Mouse (Mus musculus) hindbrain, embryonic 10.5 days (tissue): ENCODE measurements around the gene Rapsn. TPM values are rescaled to one million over a fixed set of nuclear protein-coding genes. Genes with fewer than 3 reads are reported as not detected.
"Not testable (repeated sequence)": the region's sequence is repeated elsewhere in the genome, so short reads cannot be mapped to it uniquely, and the experiment has no call there.

ENCODE experiments used
- DNase-seq: peaks from one replicate; pipeline ENCODE4 v3.0.0-alpha.2; 2017; ENCODE audit warnings: low spot score
- H3K27ac ChIP-seq: fragments of 300-500 bp; sonication (generic); 2 replicates; pipeline ENCODE4 v1.5.1; 2016; ENCODE audit warnings: mild to moderate bottlenecking, moderate library complexity
- H3K27me3 ChIP-seq: fragments of 300-500 bp; sonication (generic); 2 replicates; pipeline ENCODE4 v1.6.1; 2016; ENCODE audit warnings: mild to moderate bottlenecking; ENCODE audit not compliant: poor library complexity, insufficient read depth, severe bottlenecking
- H3K36me3 ChIP-seq: fragments of 300-500 bp; sonication (generic); 2 replicates; pipeline ENCODE4 v1.6.1; 2016; ENCODE audit warnings: mild to moderate bottlenecking, moderate library complexity
- H3K4me1 ChIP-seq: fragments of 300-500 bp; sonication (generic); replicated peaks from 2 replicates; pipeline ENCODE4 v1.6.1; 2016; ENCODE audit warnings: mild to moderate bottlenecking
- H3K4me3 ChIP-seq: fragments of 300-500 bp; sonication (generic); 2 replicates; pipeline ENCODE4 v1.5.1; 2016; ENCODE audit warnings: mild to moderate bottlenecking, moderate library complexity
- H3K9me3 ChIP-seq: fragments of 300-500 bp; sonication (generic); 2 replicates; pipeline ENCODE4 v1.6.1; 2016; ENCODE audit warnings: mild to moderate bottlenecking, moderate library complexity
- WGBS: fragments of 180-500 bp; shearing (Covaris S2); methylation state at CpG from one replicate; pipeline ENCODE4 v1.1.7; 2016; 5-methylcytosine and 5-hydroxymethylcytosine counted together
- polyA plus RNA-seq: library from polyadenylated mRNA; unstranded; fragments of >200 nt; fragmentation: Nextera tagmentation; extraction: Ambion mirVana; gene quantifications from 2 replicates; pipeline ENCODE4 v1.2.1, GENCODE M21; 2016

Gene Rapsn
- polyA plus RNA-seq: 0.41 and 1.7 TPM in 2 replicates

DNA sequence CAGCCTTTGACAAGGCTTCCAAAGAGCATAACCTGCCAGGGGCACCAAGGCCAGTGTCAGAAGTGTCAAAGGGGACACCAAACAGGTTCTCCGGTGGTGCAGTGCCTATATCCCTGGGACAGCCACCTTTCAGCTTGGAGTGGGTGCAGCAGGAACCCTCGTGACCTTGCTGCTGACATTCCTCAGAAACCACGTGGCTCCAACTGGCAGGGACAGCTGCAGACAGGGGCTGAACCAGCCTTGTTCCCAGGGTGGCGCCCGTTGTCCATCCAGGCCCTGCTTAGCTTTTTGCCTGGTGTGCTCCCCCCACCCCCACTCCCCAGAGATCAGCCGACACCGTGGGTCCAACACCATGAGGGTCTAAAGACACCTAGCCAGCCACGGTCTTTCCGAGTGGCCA, at the start of gene Rapsn:
Rapsn (plus strand) TSS at position 236 of the 400 bp plus-strand sequence.
- H3K27ac ChIP-seq: no peak within 1 kb of the TSS
- 68% methylated on average over 9 of the region's 9 CpGs for WGBS
- no peak for DNase-seq
- no peaks in the 10 kb centered on the region for H3K9me3 ChIP-seq
- H3K4me3 ChIP-seq: no peak within 1 kb of the TSS
- no peaks in the 10 kb centered on the region for H3K36me3 ChIP-seq
- H3K27me3 ChIP-seq: peaks cover 7% of the 10 kb centered on the region; the same call in 1 of the 2 replicates
- H3K4me1 ChIP-seq: peaks cover 10% of the 10 kb centered on the region; the same call in 1 of the 2 replicates

DNA sequence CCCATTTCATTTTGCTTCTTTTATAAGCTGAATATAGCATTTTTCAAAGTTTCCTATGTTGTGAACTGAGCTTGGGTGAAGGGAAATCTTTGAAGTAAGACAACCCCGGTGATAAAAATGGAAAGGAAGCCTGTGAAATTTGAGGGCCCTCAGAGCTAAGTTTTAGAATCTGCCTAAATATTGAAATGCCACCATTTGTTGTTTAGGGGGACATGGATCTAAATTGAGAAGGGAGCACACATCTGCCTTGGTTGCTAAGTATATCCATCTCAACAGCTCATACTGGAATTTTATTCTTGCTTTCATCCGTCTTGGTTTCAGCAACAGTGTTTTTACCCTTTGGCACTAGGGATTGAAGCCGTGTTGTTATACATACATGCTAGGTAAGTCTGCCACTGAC, 49.4 kb upstream of the Rapsn start:
- no peaks in the 10 kb centered on the region for H3K27me3 ChIP-seq
- WGBS: 95% methylated on average over 3 of the region's 3 CpGs
- H3K27ac ChIP-seq: no peak overlapping the region
- H3K9me3 ChIP-seq: no peaks in the 10 kb centered on the region
- peaks cover 5% of the 10 kb centered on the region; the same call in 1 of the 2 replicates for H3K36me3 ChIP-seq
- peaks cover 16% of the 10 kb centered on the region for H3K4me1 ChIP-seq
- DNase-seq: no peak
- H3K4me3 ChIP-seq: no peak overlapping the region

DNA sequence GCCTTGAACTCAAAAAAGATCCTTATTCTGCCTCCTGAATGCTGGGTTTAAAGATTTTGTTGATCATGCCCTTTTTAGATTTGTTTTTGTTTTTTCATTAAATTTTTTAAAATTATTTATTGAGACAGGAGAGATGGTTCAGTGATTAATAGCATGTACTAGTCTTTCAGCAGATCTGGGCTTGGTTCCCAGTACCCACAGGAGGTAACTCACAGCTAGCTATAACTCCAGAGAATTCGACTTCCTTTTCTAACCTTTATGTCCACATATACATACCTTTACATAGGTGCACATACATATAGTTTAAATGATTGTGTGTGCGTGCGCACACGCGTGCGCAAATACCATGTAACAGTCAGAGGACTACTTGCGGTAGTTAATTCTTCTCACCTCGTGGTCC, 26.9 kb upstream of the Rapsn start:
- peaks cover 98% of the 10 kb centered on the region for H3K36me3 ChIP-seq
- H3K9me3 ChIP-seq: no peaks in the 10 kb centered on the region
- H3K27ac ChIP-seq: no peak overlapping the region
- H3K27me3 ChIP-seq: no peaks in the 10 kb centered on the region
- no peaks in the 10 kb centered on the region for H3K4me1 ChIP-seq
- no peak for DNase-seq
- WGBS: 96% methylated on average over 8 of the region's 8 CpGs
- no peak overlapping the region for H3K4me3 ChIP-seq

DNA sequence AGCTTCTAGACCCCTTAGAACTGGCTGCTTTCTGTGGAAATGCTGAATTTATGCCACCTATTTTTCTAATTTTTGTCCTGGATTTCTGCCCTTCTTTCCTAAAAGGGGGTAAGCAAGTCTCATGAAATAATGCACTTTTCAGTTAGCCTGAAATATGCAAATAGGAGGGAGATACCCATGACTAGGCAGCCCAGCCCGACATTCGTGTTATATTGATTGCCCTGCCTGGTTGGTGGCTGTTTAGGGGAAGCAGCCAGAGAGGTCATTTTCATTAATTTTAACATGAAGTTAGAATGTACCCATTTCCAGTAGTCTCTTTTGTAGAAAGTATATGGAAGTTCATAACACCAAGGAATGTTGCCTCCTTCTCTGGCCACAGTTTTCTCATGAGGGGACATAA, 21.5 kb upstream of the Rapsn start:
- Histone ChIP-seq H3K4me1 (peaks cover 6% of the 10 kb centered on the region; the same call in 1 of the 2 replicates), H3K27ac (no peak overlapping the region), H3K27me3 (no peaks in the 10 kb centered on the region), H3K4me3 (no peak overlapping the region), H3K36me3 (peaks cover 97% of the 10 kb centered on the region), H3K9me3 (no peaks in the 10 kb centered on the region)
- DNase-seq: no peak
- WGBS: 93% methylated on average over 2 of the region's 2 CpGs

DNA sequence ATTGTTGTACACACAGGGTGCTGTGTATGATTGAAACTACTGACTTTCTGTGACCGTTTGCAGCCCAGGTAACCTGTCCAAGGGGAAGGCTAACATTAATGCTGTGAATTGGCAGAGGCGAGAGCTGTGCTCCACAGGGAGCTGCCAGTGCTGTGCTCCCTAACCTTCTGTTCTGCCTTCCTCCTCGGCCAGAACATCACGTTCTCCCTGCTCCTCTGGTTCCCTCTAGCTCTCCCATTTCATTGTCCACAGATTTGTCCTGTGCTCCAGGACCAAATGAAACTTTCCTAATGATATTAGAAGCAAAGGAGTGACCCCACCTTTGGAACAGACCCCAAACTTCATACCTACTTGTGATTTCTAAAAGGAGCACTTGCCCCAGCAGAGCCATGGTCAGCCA, 20.0 kb upstream of the Rapsn start:
- Histone ChIP-seq H3K27ac (no peak overlapping the region), H3K27me3 (no peaks in the 10 kb centered on the region), H3K36me3 (peaks cover 95% of the 10 kb centered on the region), H3K4me3 (no peak overlapping the region), H3K9me3 (no peaks in the 10 kb centered on the region), H3K4me1 (peaks cover 6% of the 10 kb centered on the region; the same call in 1 of the 2 replicates)
- WGBS: 83% methylated on average over 4 of the region's 4 CpGs
- DNase-seq: no peak

DNA sequence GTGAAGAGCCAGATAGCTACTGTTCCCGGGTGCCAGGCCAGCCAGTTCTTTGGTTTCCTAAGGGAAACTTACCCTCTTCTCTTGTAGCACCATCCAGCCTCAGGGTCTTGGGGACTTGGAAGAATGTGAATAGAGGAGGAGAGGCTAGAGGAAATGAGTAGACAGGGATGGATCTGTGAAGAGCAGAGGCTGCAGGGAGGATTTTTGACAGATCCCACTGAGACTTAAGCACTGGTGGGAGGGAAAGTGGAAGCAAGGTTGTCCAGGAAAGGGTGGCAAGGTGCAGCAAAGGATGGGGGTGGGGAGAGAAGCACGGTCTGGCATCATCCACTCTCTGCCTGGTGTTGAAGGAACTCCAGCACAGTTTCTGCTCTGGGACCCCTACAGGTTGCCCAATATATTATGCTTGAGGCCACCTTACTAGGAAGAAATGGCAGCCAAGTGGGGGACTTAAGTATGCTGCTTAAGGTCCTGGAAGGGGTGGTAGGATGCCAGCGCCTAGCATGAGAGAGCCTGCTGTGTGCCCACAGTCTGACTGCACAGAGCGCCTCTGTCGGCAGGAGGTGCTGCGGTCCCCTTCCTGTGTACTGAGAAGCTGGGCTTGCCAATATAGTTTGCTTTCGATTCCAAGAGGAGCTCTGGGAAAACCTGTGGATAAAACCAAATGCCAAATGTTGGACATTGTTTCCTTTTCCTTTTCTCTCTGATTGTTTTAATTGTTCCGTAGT, 17.2 kb upstream of the Rapsn start:
- Histone ChIP-seq H3K4me1 (peaks cover 6% of the 10 kb centered on the region; the same call in 1 of the 2 replicates), H3K27ac (no peak overlapping the region), H3K36me3 (peaks cover 73% of the 10 kb centered on the region), H3K27me3 (no peaks in the 10 kb centered on the region), H3K9me3 (no peaks in the 10 kb centered on the region), H3K4me3 (no peak overlapping the region)
- no peak for DNase-seq
- 92% methylated on average over 8 of the region's 8 CpGs for WGBS

DNA sequence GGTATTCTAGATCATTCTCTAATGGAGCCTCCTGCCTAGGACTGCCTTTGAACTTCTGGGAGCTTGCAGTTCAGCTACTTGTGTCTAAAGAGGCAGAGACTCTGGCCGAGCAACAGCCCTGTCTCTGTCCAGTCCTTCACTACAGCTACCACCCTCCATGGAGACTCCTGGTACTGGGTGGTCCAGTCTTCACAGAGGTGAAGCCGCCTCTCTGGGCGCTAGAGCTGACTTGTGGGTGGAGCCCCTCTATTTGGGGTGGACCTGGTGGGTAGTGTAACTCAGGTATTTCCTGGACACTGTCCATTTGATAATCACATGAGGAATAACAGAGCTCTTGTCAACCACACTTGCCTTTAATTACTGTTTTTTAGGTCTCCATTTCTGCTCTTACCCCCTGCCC, 15.5 kb upstream of the Rapsn start:
- DNase-seq: no peak
- Histone ChIP-seq H3K9me3 (no peaks in the 10 kb centered on the region), H3K27me3 (no peaks in the 10 kb centered on the region), H3K4me3 (no peak overlapping the region), H3K36me3 (peaks cover 56% of the 10 kb centered on the region), H3K4me1 (peaks cover 6% of the 10 kb centered on the region; the same call in 1 of the 2 replicates), H3K27ac (no peak overlapping the region)
- WGBS: 95% methylated on average over 3 of the region's 3 CpGs

DNA sequence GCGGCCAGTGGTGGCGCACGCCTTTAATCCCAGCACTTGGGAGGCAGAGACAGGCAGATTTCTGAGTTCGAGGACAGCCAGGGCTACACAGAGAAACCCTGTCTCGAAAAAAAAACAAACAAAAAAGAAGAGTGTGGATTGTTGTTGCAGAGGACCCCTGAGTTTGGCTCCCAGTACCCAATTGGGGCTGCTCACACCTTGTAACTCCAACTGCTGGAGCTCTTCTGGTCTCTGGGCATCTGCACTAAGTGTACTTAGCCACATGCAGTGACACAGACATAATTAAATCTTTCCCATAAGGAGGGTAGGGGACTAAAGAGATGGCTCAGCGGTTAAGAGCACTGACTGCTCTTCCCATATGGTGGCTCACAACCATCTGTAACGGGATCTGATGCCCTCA, 13.2 kb upstream of the Rapsn start:
- not testable (repeated sequence) for H3K4me1 ChIP-seq, H3K27ac ChIP-seq, H3K27me3 ChIP-seq, H3K4me3 ChIP-seq, H3K9me3 ChIP-seq, DNase-seq
- 91% methylated on average over 7 of the region's 7 CpGs for WGBS
- H3K36me3 ChIP-seq: peaks cover 34% of the 10 kb centered on the region

DNA sequence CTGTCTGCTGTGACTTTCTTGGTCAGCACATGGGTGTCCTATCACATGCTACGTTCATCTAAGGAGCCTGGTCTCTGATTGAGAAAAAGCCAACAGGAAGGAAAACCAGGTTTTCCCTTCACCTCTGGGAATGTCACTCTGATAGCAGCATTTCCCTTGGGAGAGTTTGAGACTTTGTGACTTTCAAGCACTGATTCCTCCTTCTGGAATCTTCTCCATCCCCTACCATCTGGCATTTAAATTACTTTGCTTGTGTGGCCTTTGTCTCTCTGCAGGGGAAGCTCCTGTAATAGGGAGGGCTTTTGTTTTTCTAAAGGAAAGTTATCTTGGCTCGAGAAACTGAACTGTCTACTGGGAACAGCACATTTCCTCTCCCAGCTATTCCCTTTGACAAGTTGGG, 12.3 kb upstream of the Rapsn start:
- Histone ChIP-seq H3K36me3 (peaks cover 26% of the 10 kb centered on the region), H3K27me3 (no peaks in the 10 kb centered on the region), H3K27ac (no peak overlapping the region), H3K4me1 (peaks cover 3% of the 10 kb centered on the region; the same call in 1 of the 2 replicates), H3K9me3 (no peaks in the 10 kb centered on the region), H3K4me3 (no peak overlapping the region)
- WGBS: 59% methylated on average over 2 of the region's 2 CpGs
- no peak for DNase-seq

DNA sequence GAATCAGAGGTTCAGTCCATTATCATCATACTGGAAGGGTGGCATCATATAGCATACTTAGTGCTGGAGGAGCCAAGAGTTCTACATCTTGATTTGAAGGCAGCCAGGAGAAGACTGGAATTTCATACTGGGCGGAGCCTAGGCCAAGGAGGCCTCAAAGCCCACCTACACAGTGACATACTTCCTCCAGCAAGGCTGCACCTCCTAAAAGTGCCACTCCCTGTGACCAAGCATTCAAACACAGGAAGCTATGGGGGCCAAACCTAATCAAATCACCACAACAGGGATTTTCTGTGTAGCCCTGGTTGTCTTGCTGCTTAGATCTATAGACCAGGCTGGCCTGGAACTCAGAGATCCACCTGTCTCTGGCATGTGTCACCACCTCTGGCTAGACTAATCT, 11.5 kb upstream of the Rapsn start:
- no peaks in the 10 kb centered on the region for H3K27me3 ChIP-seq
- H3K9me3 ChIP-seq: no peaks in the 10 kb centered on the region
- no peak overlapping the region for H3K27ac ChIP-seq
- no peak for DNase-seq
- 89% methylated on average over 1 of the region's 1 CpGs for WGBS
- no peak overlapping the region for H3K4me3 ChIP-seq
- peaks cover 19% of the 10 kb centered on the region for H3K36me3 ChIP-seq
- peaks cover 7% of the 10 kb centered on the region; the same call in 1 of the 2 replicates for H3K4me1 ChIP-seq

DNA sequence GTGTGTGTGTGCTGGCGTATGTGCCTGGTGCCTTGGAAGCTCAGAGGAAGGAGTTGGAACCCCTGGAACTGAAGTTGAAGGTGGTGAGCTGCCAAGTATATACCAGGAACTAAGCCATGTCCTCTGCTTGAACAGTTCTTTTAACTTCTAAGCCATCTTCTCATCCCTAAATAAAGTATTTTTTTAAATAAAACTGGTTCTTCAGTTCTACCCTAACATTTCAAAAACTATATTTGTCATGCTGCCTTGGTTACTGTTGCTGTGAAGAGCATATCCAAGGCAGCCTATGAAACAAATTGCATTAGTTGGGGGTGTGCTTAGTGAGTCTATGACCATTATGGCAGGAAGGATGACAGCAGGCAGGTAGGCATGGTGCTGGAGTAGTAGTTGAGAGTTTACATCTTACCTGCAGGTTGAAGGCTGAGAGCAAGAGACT, 10.3 kb upstream of the Rapsn start:
- Histone ChIP-seq H3K4me3 (no peak overlapping the region), H3K36me3 (peaks cover 9% of the 10 kb centered on the region), H3K27me3 (no peaks in the 10 kb centered on the region), H3K9me3 (no peaks in the 10 kb centered on the region), H3K4me1 (peaks cover 7% of the 10 kb centered on the region; the same call in 1 of the 2 replicates), H3K27ac (no peak overlapping the region)
- WGBS: 96% methylated on average over 1 of the region's 1 CpGs
- no peak for DNase-seq

DNA sequence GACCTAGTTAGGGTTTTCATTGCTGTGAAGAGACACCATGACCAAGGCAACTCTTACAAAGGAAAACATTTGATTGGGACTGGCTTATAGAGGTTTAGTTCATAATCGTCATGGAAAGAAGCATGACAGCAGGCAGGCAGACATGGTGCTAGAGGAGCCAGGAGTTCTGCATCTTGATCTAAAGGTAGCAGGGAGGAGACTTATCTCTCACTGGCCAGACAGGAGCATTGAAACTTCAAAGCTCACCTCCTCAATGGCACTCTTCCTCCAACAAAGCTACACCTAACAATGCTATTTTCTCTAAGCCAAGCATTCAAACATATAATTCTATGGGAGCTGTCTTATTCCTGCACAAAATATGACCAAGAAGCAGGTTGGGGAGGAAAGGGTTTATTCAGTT, 8.9 kb upstream of the Rapsn start:
- no peak overlapping the region for H3K4me3 ChIP-seq
- no peaks in the 10 kb centered on the region; the same call in 1 of the 2 replicates for H3K36me3 ChIP-seq
- H3K4me1 ChIP-seq: peaks cover 7% of the 10 kb centered on the region; the same call in 1 of the 2 replicates
- 84% methylated on average over 1 of the region's 1 CpGs for WGBS
- H3K27me3 ChIP-seq: peaks cover 7% of the 10 kb centered on the region; the same call in 1 of the 2 replicates
- H3K9me3 ChIP-seq: no peaks in the 10 kb centered on the region
- no peak overlapping the region for H3K27ac ChIP-seq
- no peak for DNase-seq

DNA sequence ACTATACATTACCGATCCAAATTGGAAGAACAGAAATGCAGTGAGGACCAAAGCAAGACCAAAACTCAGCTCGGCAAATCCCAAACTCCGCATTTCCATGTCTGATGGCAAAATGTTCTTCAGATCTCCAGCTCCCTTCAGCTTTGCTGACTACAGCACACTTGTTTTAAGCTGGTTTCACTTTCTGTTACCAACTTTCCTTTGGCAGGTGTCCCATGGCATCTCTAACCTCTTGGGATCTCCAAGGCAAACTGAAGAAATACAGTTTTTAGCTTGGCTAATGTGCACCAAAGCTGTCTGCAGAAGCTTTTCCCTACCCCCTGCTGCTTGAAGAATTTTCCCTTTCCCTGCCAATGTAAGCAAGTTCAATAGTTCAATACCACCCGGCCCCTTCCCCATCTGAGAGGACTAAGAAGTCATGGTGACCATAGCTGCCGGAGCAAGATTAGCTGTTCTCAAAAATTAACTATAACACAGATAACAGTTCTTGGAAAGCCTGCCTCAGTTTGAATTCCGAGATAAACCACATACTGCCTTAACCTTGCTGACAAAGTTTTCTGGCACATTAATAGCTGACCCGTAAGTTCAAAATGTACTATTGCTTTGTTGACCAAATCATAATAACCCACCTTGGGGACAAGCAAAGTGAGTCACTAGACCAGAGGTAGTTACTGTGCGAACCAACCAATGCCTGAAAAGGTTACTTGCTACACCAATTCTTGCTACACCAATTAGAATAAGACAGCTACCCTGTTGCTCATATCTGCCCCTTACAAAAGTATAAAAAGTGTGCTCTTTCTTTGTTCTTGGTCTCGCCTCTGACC, 7.8 kb upstream of the Rapsn start:
- 82% methylated on average over 9 of the region's 9 CpGs for WGBS
- Histone ChIP-seq H3K27me3 (peaks cover 7% of the 10 kb centered on the region; the same call in 1 of the 2 replicates), H3K9me3 (no peaks in the 10 kb centered on the region), H3K36me3 (no peaks in the 10 kb centered on the region), H3K27ac (no peak overlapping the region), H3K4me3 (no peak overlapping the region), H3K4me1 (peaks cover 7% of the 10 kb centered on the region; the same call in 1 of the 2 replicates)
- no peak for DNase-seq
